Mouse (Mus musculus) forebrain, embryonic 15.5 days (tissue): ENCODE results near the gene 1810046K07Rik. TPM values are rescaled to one million over a fixed set of nuclear protein-coding genes. Genes with fewer than 3 reads are reported as not detected.

Experiments
- ATAC-seq: fragments of 200-750 bp; cut with Nextera tagmentation; replicated peaks from 2 replicates; pipeline ENCODE4 v1.8.0; 2017; ENCODE audit warnings: mild to moderate bottlenecking, moderate TSS enrichment, moderate library complexity
- H3K27ac ChIP-seq: fragments of 300-500 bp; sonication (generic); replicated peaks from 2 replicates; pipeline ENCODE4 v1.5.1; 2015; ENCODE audit warnings: mild to moderate bottlenecking, inconsistent platforms
- H3K27me3 ChIP-seq: fragments of 300-500 bp; sonication (generic); 2 replicates; pipeline ENCODE4 v1.6.1; 2015; ENCODE audit warnings: inconsistent platforms
- H3K36me3 ChIP-seq: fragments of 300-500 bp; sonication (generic); 2 replicates; pipeline ENCODE4 v1.6.1; 2015; ENCODE audit warnings: mild to moderate bottlenecking, inconsistent platforms
- H3K4me1 ChIP-seq: fragments of 300-500 bp; sonication (generic); 2 replicates; pipeline ENCODE4 v1.6.1; 2015; ENCODE audit warnings: inconsistent platforms
- H3K4me2 ChIP-seq: fragments of 300-500 bp; sonication (generic); replicated peaks from 2 replicates; pipeline ENCODE4 v1.6.1; 2015; ENCODE audit warnings: mild to moderate bottlenecking, inconsistent platforms
- H3K4me3 ChIP-seq: fragments of 300-500 bp; sonication (generic); 2 replicates; pipeline ENCODE4 v1.5.1; 2015; ENCODE audit warnings: mild to moderate bottlenecking, inconsistent platforms
- H3K9ac ChIP-seq: fragments of 300-500 bp; sonication (generic); replicated peaks from 2 replicates; pipeline ENCODE4 v1.6.1; 2015; ENCODE audit warnings: mild to moderate bottlenecking, inconsistent platforms
- H3K9me3 ChIP-seq: fragments of 300-500 bp; sonication (generic); 2 replicates; pipeline ENCODE4 v1.6.1; 2016; ENCODE audit warnings: inconsistent platforms
- WGBS: fragments of 180-500 bp; shearing (Covaris S2); methylation state at CpG from one replicate; pipeline ENCODE4 v1.1.7; 2015; ENCODE audit warnings: mixed read lengths; 5-methylcytosine and 5-hydroxymethylcytosine counted together
- polyA plus RNA-seq: library from polyadenylated mRNA; unstranded; fragments of >200 nt; fragmentation: Nextera tagmentation; extraction: Ambion mirVana; gene quantifications from 2 replicates; pipeline ENCODE4 v1.2.1, GENCODE M21; 2015

1810046K07Rik gene
- polyA plus RNA-seq, 1 experiment from 2014 or later: not detected

GRCm38 (mm10) chr9:51290980-51291379, 37.7 kb downstream of the 1810046K07Rik start:
- no peak overlapping the region for H3K4me3 ChIP-seq
- no peak overlapping the region for H3K4me2 ChIP-seq
- WGBS: 65% methylated on average over 4 of the region's 4 CpGs
- H3K9me3 ChIP-seq: no peaks in the 10 kb centered on the region
- H3K27me3 ChIP-seq: no peaks in the 10 kb centered on the region
- no peak overlapping the region for H3K9ac ChIP-seq
- H3K36me3 ChIP-seq: no peaks in the 10 kb centered on the region
- H3K27ac ChIP-seq: no peak overlapping the region
- no peaks in the 10 kb centered on the region for H3K4me1 ChIP-seq
- no peak for ATAC-seq

- Histone ChIP-seq H3K27me3 (no peaks in the 10 kb centered on the region), H3K36me3 (no peaks in the 10 kb centered on the region), H3K9me3 (no peaks in the 10 kb centered on the region), H3K4me2 (no peak overlapping the region), H3K27ac (no peak overlapping the region), H3K4me3 (no peak overlapping the region), H3K4me1 (no peaks in the 10 kb centered on the region), H3K9ac (no peak overlapping the region)
- no peak for ATAC-seq
- WGBS: 51% methylated on average over 2 of the region's 2 CpGs
Observed at GRCm38 (mm10) chr9:51286079-51286478, 42.6 kb downstream of the 1810046K07Rik start.

GRCm38 (mm10) chr9:51278500-51279381, 50.0 kb downstream of the 1810046K07Rik start, which contains the start of gene Colca2:
Gene Colca2 (minus strand): TSS chr9:51278569.
- Histone ChIP-seq H3K27me3 (peaks cover 7% of the 10 kb centered on the region; the same call in 1 of the 2 replicates), H3K4me1 (peaks cover 14% of the 10 kb centered on the region), H3K27ac (no peak within 1 kb of the TSS), H3K9me3 (no peaks in the 10 kb centered on the region), H3K9ac (peak within 1 kb of the TSS; percentile 50), H3K36me3 (no peaks in the 10 kb centered on the region), H3K4me3 (peak within 1 kb of the TSS; percentile 47), H3K4me2 (peak within 1 kb of the TSS; percentile 89)
- under 1% methylated on average over 53 of the region's 53 CpGs for WGBS
- peak; percentile 96 for ATAC-seq

GRCm38 (mm10) chr9:51277834-51278498, 50.8 kb downstream of the 1810046K07Rik start:
- WGBS: 20% methylated on average over 13 of the region's 13 CpGs
- Histone ChIP-seq H3K36me3 (no peaks in the 10 kb centered on the region), H3K27me3 (peaks cover 7% of the 10 kb centered on the region; the same call in 1 of the 2 replicates), H3K27ac (no peak overlapping the region), H3K9ac (peak overlapping the region; percentile 50), H3K4me1 (peaks cover 14% of the 10 kb centered on the region), H3K4me2 (peak overlapping the region; percentile 89), H3K4me3 (peak overlapping the region; percentile 47), H3K9me3 (no peaks in the 10 kb centered on the region)
- ATAC-seq: no peak

GRCm38 (mm10) chr9:51274678-51275077, 54.0 kb downstream of the 1810046K07Rik start:
- no peak overlapping the region for H3K9ac ChIP-seq
- peaks cover 14% of the 10 kb centered on the region for H3K4me1 ChIP-seq
- no peaks in the 10 kb centered on the region for H3K27me3 ChIP-seq
- H3K9me3 ChIP-seq: no peaks in the 10 kb centered on the region
- no peak for ATAC-seq
- no peak overlapping the region for H3K27ac ChIP-seq
- no peak overlapping the region for H3K4me2 ChIP-seq
- WGBS: 20% methylated on average over 4 of the region's 4 CpGs
- H3K36me3 ChIP-seq: no peaks in the 10 kb centered on the region
- H3K4me3 ChIP-seq: no peak overlapping the region

GRCm38 (mm10) chr9:51273581-51274154, 55.0 kb downstream of the 1810046K07Rik start:
- no peaks in the 10 kb centered on the region for H3K27me3 ChIP-seq
- no peaks in the 10 kb centered on the region for H3K36me3 ChIP-seq
- ATAC-seq: no peak
- H3K4me1 ChIP-seq: peaks cover 11% of the 10 kb centered on the region
- no peak overlapping the region for H3K4me2 ChIP-seq
- H3K9me3 ChIP-seq: no peaks in the 10 kb centered on the region
- H3K27ac ChIP-seq: no peak overlapping the region
- H3K4me3 ChIP-seq: no peak overlapping the region
- 62% methylated on average over 9 of the region's 9 CpGs for WGBS
- H3K9ac ChIP-seq: no peak overlapping the region

- H3K4me1 ChIP-seq: 0 out of 2 replicates have a peak, but pooled peaks cover 2% of the 10 kb centered on the region
- H3K4me3 ChIP-seq: no peak overlapping the region
- WGBS: 78% methylated on average over 5 of the region's 5 CpGs
- H3K36me3 ChIP-seq: no peaks in the 10 kb centered on the region
- H3K9ac ChIP-seq: no peak overlapping the region
- H3K9me3 ChIP-seq: no peaks in the 10 kb centered on the region
- H3K27ac ChIP-seq: no peak overlapping the region
- no peak overlapping the region for H3K4me2 ChIP-seq
- no peaks in the 10 kb centered on the region for H3K27me3 ChIP-seq
- no peak for ATAC-seq
Observed at GRCm38 (mm10) chr9:51272102-51272501, 56.6 kb downstream of the 1810046K07Rik start.

- Histone ChIP-seq H3K9ac (no peak overlapping the region), H3K9me3 (no peaks in the 10 kb centered on the region), H3K36me3 (no peaks in the 10 kb centered on the region), H3K4me2 (no peak overlapping the region), H3K27ac (no peak overlapping the region), H3K27me3 (no peaks in the 10 kb centered on the region), H3K4me3 (no peak overlapping the region), H3K4me1 (0 out of 2 replicates have a peak, but pooled peaks cover 2% of the 10 kb centered on the region)
- 56% methylated on average over 8 of the region's 8 CpGs for WGBS
- no peak for ATAC-seq
Observed at GRCm38 (mm10) chr9:51271073-51271472, 57.6 kb downstream of the 1810046K07Rik start.

GRCm38 (mm10) chr9:51268852-51269251, 59.9 kb downstream of the 1810046K07Rik start:
- no peak overlapping the region for H3K27ac ChIP-seq
- no peaks in the 10 kb centered on the region for H3K9me3 ChIP-seq
- no peak overlapping the region for H3K4me3 ChIP-seq
- no peak for ATAC-seq
- H3K36me3 ChIP-seq: no peaks in the 10 kb centered on the region
- H3K4me1 ChIP-seq: no peaks in the 10 kb centered on the region
- no peak overlapping the region for H3K4me2 ChIP-seq
- H3K27me3 ChIP-seq: no peaks in the 10 kb centered on the region
- 72% methylated on average over 5 of the region's 5 CpGs for WGBS
- H3K9ac ChIP-seq: no peak overlapping the region

GRCm38 (mm10) chr9:51258426-51258825, 70.3 kb downstream of the 1810046K07Rik start:
- Histone ChIP-seq H3K9me3 (no peaks in the 10 kb centered on the region), H3K4me2 (no peak overlapping the region), H3K27me3 (no peaks in the 10 kb centered on the region), H3K4me3 (no peak overlapping the region), H3K9ac (no peak overlapping the region), H3K36me3 (no peaks in the 10 kb centered on the region), H3K27ac (no peak overlapping the region), H3K4me1 (no peaks in the 10 kb centered on the region)
- ATAC-seq: no peak
- 85% methylated on average over 5 of the region's 5 CpGs for WGBS

GRCm38 (mm10) chr9:51256780-51257502, 71.8 kb downstream of the 1810046K07Rik start:
- Histone ChIP-seq H3K27ac (no peak overlapping the region), H3K9me3 (no peaks in the 10 kb centered on the region), H3K4me2 (no peak overlapping the region), H3K4me3 (no peak overlapping the region), H3K9ac (no peak overlapping the region), H3K4me1 (no peaks in the 10 kb centered on the region), H3K27me3 (no peaks in the 10 kb centered on the region), H3K36me3 (no peaks in the 10 kb centered on the region)
- no peak for ATAC-seq
- 62% methylated on average over 4 of the region's 4 CpGs for WGBS
